Mouse (Mus musculus): ENCODE data around the gene Nos3.

GRCm38 (mm10) chr5:24337366-24337765, 27.2 kb upstream of the Nos3 start:
- no peak for TF ChIP-seq CTCF (IDR thresholded peaks at IDR 0.05; ENCODE audit: low read depth)
- TF ChIP-seq EP300 (IDR thresholded peaks at IDR 0.05; ENCODE audit: low read depth) = no peak

Data from liver, postnatal 0 days (tissue).